Mouse (Mus musculus) myocyte (in vitro differentiated cells): ENCODE results near the gene Zfpl1.
A peak's percentile ranks its signal among the peaks of the same experiment; 100 is the strongest.

ENCODE experiments used
- E2F4 ChIP-seq: IDR thresholded peaks from one replicate; pipeline ENCODE4 v1.6.1; 2011; ENCODE audit warnings: mild to moderate bottlenecking, control low read depth, moderate library complexity; ENCODE audit not compliant: insufficient read depth
- MAX ChIP-seq: IDR thresholded peaks from one replicate; pipeline ENCODE4 v1.6.1; 2011; ENCODE audit warnings: low read depth, mild to moderate bottlenecking, control low read depth
- USF1 ChIP-seq: IDR thresholded peaks from one replicate; pipeline ENCODE4 v1.6.1; 2011; ENCODE audit warnings: low read depth, mild to moderate bottlenecking, control low read depth, moderate library complexity

- TF ChIP-seq USF1 (no peak), E2F4 (peak; percentile 99), MAX (no peak)
Measured at GRCm38 (mm10) chr19:6084478-6085248, at the start of gene Zfpl1, which contains the start of gene Cdca5.
